Mouse (Mus musculus) kidney, adult 2 months (tissue): ENCODE results near the gene Dlk1.

ENCODE experiments used
- CTCF ChIP-seq: fragments of 200-500 bp; conservative IDR thresholded peaks from 2 replicates; pipeline ENCODE4 v1.5.1; 2011; ENCODE audit warnings: low read depth, mild to moderate bottlenecking, control low read depth, low read length, moderate library complexity, mixed read lengths; ENCODE audit not compliant: insufficient read depth, insufficient read length
- POLR2A ChIP-seq: fragments of 200-500 bp; IDR thresholded peaks from one replicate; pipeline ENCODE4 v1.6.1; 2011; ENCODE audit warnings: low read depth, low read length, control low read depth

GRCm38 (mm10) chr12:109417476-109418201, 35.0 kb upstream of the Dlk1 start:
- TF ChIP-seq CTCF (no peak), POLR2A (no peak)
